Mouse (Mus musculus): Measurements from ENCODE around the gene Smim23. TPM values are rescaled to one million over a fixed set of nuclear protein-coding genes. Genes with fewer than 3 reads are reported as not detected.

Smim23 gene
- polyA plus RNA-seq, 1 experiment from 2014 or later: not detected

DNA sequence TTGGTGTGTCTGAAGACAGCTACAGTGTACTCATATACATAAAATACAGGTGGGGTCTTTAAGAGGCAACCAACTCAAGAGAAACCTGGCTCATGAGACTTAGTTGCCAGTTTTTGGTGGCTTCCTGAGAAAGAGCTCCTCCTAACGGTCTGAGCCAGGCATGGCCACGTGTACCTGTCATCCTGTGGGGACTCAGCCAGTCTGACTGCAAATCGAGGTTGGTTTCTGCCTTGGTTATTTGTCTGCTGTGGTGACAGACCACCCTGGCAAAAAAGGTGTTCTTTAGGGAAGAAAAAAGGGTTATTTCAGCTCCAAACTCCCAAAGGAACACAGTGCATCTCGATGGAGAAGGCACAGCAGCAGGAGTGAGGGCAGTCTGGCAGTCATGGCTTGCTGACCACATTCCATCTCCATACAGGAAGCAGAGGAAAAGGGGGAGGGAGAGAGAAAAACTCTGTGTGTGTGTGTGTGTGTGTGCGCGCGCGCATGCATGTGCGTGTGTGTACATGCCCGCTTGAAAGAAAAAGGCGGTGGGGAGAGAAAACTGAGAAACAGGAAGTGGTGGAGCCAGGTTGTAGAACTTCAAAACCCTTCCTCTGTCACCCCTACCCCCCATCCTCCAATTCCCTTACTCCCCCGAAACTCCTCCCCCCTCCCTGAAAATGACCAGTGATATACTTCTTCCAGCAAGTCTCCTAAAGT, 55.6 kb downstream of the Smim23 start:
- no peaks in the 10 kb centered on the region for H3K36me3 ChIP-seq (ENCODE audit: poor library complexity, severe bottlenecking)
- no peak overlapping the region for H3K4me3 ChIP-seq
- no peaks in the 10 kb centered on the region; the same call in 1 of the 2 replicates for H3K9me3 ChIP-seq (replicated peaks)
- no peaks in the 10 kb centered on the region for H3K27me3 ChIP-seq
- ATAC-seq: no peak
- no peak overlapping the region for H3K4me2 ChIP-seq
- H3K27ac ChIP-seq: no peak overlapping the region
- WGBS: 81% methylated on average over 12 of the region's 12 CpGs
- no peak overlapping the region for H3K9ac ChIP-seq
- H3K4me1 ChIP-seq: no peaks in the 10 kb centered on the region

Other genes with a start within 250 kb of the Smim23 start
- gene Fbxw11, start 181.9 kb downstream of the Smim23 start, polyA plus RNA-seq (2015; fragmentation: Nextera tagmentation; extraction: Ambion mirVana): 99.2 and 108 TPM in 2 replicates